Mouse (Mus musculus): ENCODE data around the gene Slc2a10. TPM values are rescaled to one million over a fixed set of nuclear protein-coding genes. Genes with fewer than 3 reads are reported as not detected.

The Slc2a10 gene
- not detected in 2 replicates for polyA plus RNA-seq (2012; ENCODE audit: insufficient read depth, low replicate concordance)

GRCm38 (mm10) chr2:165503259-165504203 lies at the start of gene Slc2a10:
Gene Slc2a10 (plus strand): TSS chr2:165503787.
- H3K4me3 ChIP-seq (replicated peaks), result no peak within 1 kb of the TSS
- peaks cover 5% of the 10 kb centered on the region; the same call in 1 of the 2 replicates for H3K4me1 ChIP-seq
- H3K9me3 ChIP-seq, result peaks cover 4% of the 10 kb centered on the region
- no peak for TF ChIP-seq FLI1 (IDR thresholded peaks at IDR 0.05; ENCODE audit: low read length)
- TF ChIP-seq GATA1 (IDR thresholded peaks at IDR 0.05; ENCODE audit: borderline replicate concordance, low read length), result no peak
- H3K27me3 ChIP-seq (replicated peaks), result peaks cover 68% of the 10 kb centered on the region
- H3K36me3 ChIP-seq (replicated peaks; ENCODE audit: low read length), result no peaks in the 10 kb centered on the region

GRCm38 (mm10) chr2:165456710-165457109 lies 46.9 kb upstream of the Slc2a10 start:
- TF ChIP-seq FLI1 (IDR thresholded peaks at IDR 0.05; ENCODE audit: low read length), result no peak
- Histone ChIP-seq H3K36me3 (replicated peaks; ENCODE audit: low read length) (no peaks in the 10 kb centered on the region), H3K27me3 (replicated peaks) (peaks cover 45% of the 10 kb centered on the region), H3K4me1 (peaks cover 30% of the 10 kb centered on the region), H3K4me3 (replicated peaks) (no peak overlapping the region), H3K9me3 (no peaks in the 10 kb centered on the region)

- TF ChIP-seq FLI1 (IDR thresholded peaks at IDR 0.05; ENCODE audit: low read length), result no peak
- TF ChIP-seq GATA1 (IDR thresholded peaks at IDR 0.05; ENCODE audit: borderline replicate concordance, low read length), result no peak
- Histone ChIP-seq H3K27me3 (replicated peaks) (peaks cover 58% of the 10 kb centered on the region), H3K4me1 (peaks cover 19% of the 10 kb centered on the region), H3K9me3 (no peaks in the 10 kb centered on the region), H3K4me3 (replicated peaks) (no peak overlapping the region), H3K36me3 (replicated peaks; ENCODE audit: low read length) (no peaks in the 10 kb centered on the region)
Measured at GRCm38 (mm10) chr2:165458189-165458588, 45.4 kb upstream of the Slc2a10 start.

- H3K36me3 ChIP-seq (replicated peaks; ENCODE audit: low read length), result no peaks in the 10 kb centered on the region
- TF ChIP-seq GATA1 (IDR thresholded peaks at IDR 0.05; ENCODE audit: borderline replicate concordance, low read length), result no peak
- no peak for TF ChIP-seq FLI1 (IDR thresholded peaks at IDR 0.05; ENCODE audit: low read length)
- no peak overlapping the region for H3K4me3 ChIP-seq (replicated peaks)
- peaks cover 5% of the 10 kb centered on the region for H3K4me1 ChIP-seq
- H3K27me3 ChIP-seq (replicated peaks), result peaks cover 62% of the 10 kb centered on the region
- H3K9me3 ChIP-seq, result no peaks in the 10 kb centered on the region
Measured at GRCm38 (mm10) chr2:165459663-165460062, 43.9 kb upstream of the Slc2a10 start.

GRCm38 (mm10) chr2:165467824-165468452 lies 35.6 kb upstream of the Slc2a10 start:
- Histone ChIP-seq H3K4me3 (replicated peaks) (no peak overlapping the region), H3K36me3 (replicated peaks; ENCODE audit: low read length) (no peaks in the 10 kb centered on the region), H3K9me3 (no peaks in the 10 kb centered on the region), H3K27me3 (replicated peaks) (peaks cover 77% of the 10 kb centered on the region), H3K4me1 (no peaks in the 10 kb centered on the region)
- TF ChIP-seq FLI1 (IDR thresholded peaks at IDR 0.05; ENCODE audit: low read length) (no peak), GATA1 (IDR thresholded peaks at IDR 0.05; ENCODE audit: borderline replicate concordance, low read length) (no peak)

- Histone ChIP-seq H3K4me1 (no peaks in the 10 kb centered on the region), H3K36me3 (replicated peaks; ENCODE audit: low read length) (no peaks in the 10 kb centered on the region), H3K4me3 (replicated peaks) (no peak overlapping the region), H3K27me3 (replicated peaks) (peaks cover 90% of the 10 kb centered on the region), H3K9me3 (no peaks in the 10 kb centered on the region)
- no peak for TF ChIP-seq GATA1 (IDR thresholded peaks at IDR 0.05; ENCODE audit: borderline replicate concordance, low read length)
- no peak for TF ChIP-seq FLI1 (IDR thresholded peaks at IDR 0.05; ENCODE audit: low read length)
Measured at GRCm38 (mm10) chr2:165470167-165470566, 33.4 kb upstream of the Slc2a10 start.

- Histone ChIP-seq H3K4me1 (no peaks in the 10 kb centered on the region), H3K4me3 (replicated peaks) (no peak overlapping the region), H3K9me3 (no peaks in the 10 kb centered on the region), H3K36me3 (replicated peaks; ENCODE audit: low read length) (no peaks in the 10 kb centered on the region), H3K27me3 (replicated peaks) (peaks cover 90% of the 10 kb centered on the region)
- no peak for TF ChIP-seq GATA1 (IDR thresholded peaks at IDR 0.05; ENCODE audit: borderline replicate concordance, low read length)
- no peak for TF ChIP-seq FLI1 (IDR thresholded peaks at IDR 0.05; ENCODE audit: low read length)
Measured at GRCm38 (mm10) chr2:165471943-165472342, 31.6 kb upstream of the Slc2a10 start.

- H3K36me3 ChIP-seq (replicated peaks; ENCODE audit: low read length), result no peaks in the 10 kb centered on the region
- no peaks in the 10 kb centered on the region for H3K4me1 ChIP-seq
- H3K9me3 ChIP-seq, result no peaks in the 10 kb centered on the region
- no peak within 1 kb of the TSS for H3K4me3 ChIP-seq (replicated peaks)
- TF ChIP-seq FLI1 (IDR thresholded peaks at IDR 0.05; ENCODE audit: low read length), result no peak
- peaks cover 80% of the 10 kb centered on the region for H3K27me3 ChIP-seq (replicated peaks)
Measured at GRCm38 (mm10) chr2:165473003-165473402, 30.6 kb upstream of the Slc2a10 start, which contains the start of gene Slc13a3. Gene Slc13a3 (minus strand): TSS chr2:165473230.

GRCm38 (mm10) chr2:165475412-165475811 lies 28.2 kb upstream of the Slc2a10 start:
- Histone ChIP-seq H3K36me3 (replicated peaks; ENCODE audit: low read length) (no peaks in the 10 kb centered on the region), H3K9me3 (peaks cover 4% of the 10 kb centered on the region), H3K27me3 (replicated peaks) (peaks cover 67% of the 10 kb centered on the region), H3K4me3 (replicated peaks) (no peak overlapping the region), H3K4me1 (no peaks in the 10 kb centered on the region)
- TF ChIP-seq FLI1 (IDR thresholded peaks at IDR 0.05; ENCODE audit: low read length) (no peak), GATA1 (IDR thresholded peaks at IDR 0.05; ENCODE audit: borderline replicate concordance, low read length) (no peak)

- Histone ChIP-seq H3K9me3 (peaks cover 4% of the 10 kb centered on the region), H3K27me3 (replicated peaks) (peaks cover 66% of the 10 kb centered on the region), H3K4me3 (replicated peaks) (no peak overlapping the region), H3K36me3 (replicated peaks; ENCODE audit: low read length) (no peaks in the 10 kb centered on the region), H3K4me1 (no peaks in the 10 kb centered on the region)
- TF ChIP-seq FLI1 (IDR thresholded peaks at IDR 0.05; ENCODE audit: low read length) (no peak), GATA1 (IDR thresholded peaks at IDR 0.05; ENCODE audit: borderline replicate concordance, low read length) (no peak)
Measured at GRCm38 (mm10) chr2:165475850-165476249, 27.7 kb upstream of the Slc2a10 start.

All from megakaryocyte, embryonic 14.5 days (primary cell).